Mouse (Mus musculus) embryonic facial prominence, embryonic 13.5 days (tissue): ENCODE measurements around the gene Syne2. TPM values are rescaled to one million over a fixed set of nuclear protein-coding genes. Genes with fewer than 3 reads are reported as not detected.

ENCODE experiments used
- ATAC-seq: fragments of 200-750 bp; cut with Nextera tagmentation; 2 replicates; pipeline ENCODE4 v1.8.0; 2017; ENCODE audit warnings: low read depth; ENCODE audit not compliant: insufficient number of reproducible peaks, insufficient read depth, low FRiP score, low TSS enrichment
- H3K27ac ChIP-seq: fragments of 300-500 bp; sonication (generic); 2 replicates; pipeline ENCODE4 v1.5.1; 2015; ENCODE audit warnings: moderate library complexity, mild to moderate bottlenecking, inconsistent platforms
- H3K27me3 ChIP-seq: fragments of 300-500 bp; sonication (generic); 2 replicates; pipeline ENCODE4 v1.6.1; 2015; ENCODE audit warnings: mild to moderate bottlenecking, inconsistent platforms
- H3K36me3 ChIP-seq: fragments of 300-500 bp; sonication (generic); 2 replicates; pipeline ENCODE4 v1.6.1; 2015; ENCODE audit warnings: mild to moderate bottlenecking, inconsistent platforms
- H3K4me1 ChIP-seq: fragments of 300-500 bp; sonication (generic); 2 replicates; pipeline ENCODE4 v1.6.1; 2015; ENCODE audit warnings: inconsistent platforms
- H3K4me2 ChIP-seq: fragments of 300-500 bp; sonication (generic); 2 replicates; pipeline ENCODE4 v1.6.1; 2015; ENCODE audit warnings: moderate library complexity, mild to moderate bottlenecking, inconsistent platforms
- H3K4me3 ChIP-seq: fragments of 300-500 bp; sonication (generic); 2 replicates; pipeline ENCODE4 v1.5.1; 2015; ENCODE audit warnings: mild to moderate bottlenecking, inconsistent platforms
- H3K9ac ChIP-seq: fragments of 300-500 bp; sonication (generic); 2 replicates; pipeline ENCODE4 v1.6.1; 2015; ENCODE audit warnings: mild to moderate bottlenecking, inconsistent platforms
- H3K9me3 ChIP-seq: fragments of 300-500 bp; sonication (generic); 2 replicates; pipeline ENCODE4 v1.6.1; 2016; ENCODE audit warnings: inconsistent platforms
- WGBS: fragments of 180-500 bp; shearing (Covaris S2); methylation state at CpG from one replicate; pipeline ENCODE4 v1.1.7; 2015; ENCODE audit warnings: mixed read lengths; 5-methylcytosine and 5-hydroxymethylcytosine counted together
- polyA plus RNA-seq: library from polyadenylated mRNA; unstranded; fragments of >200 nt; fragmentation: Nextera tagmentation; extraction: Ambion mirVana; gene quantifications from 2 replicates; pipeline ENCODE4 v1.2.1, GENCODE M21; 2015

The Syne2 gene
- polyA plus RNA-seq, 1 experiment from 2014 or later: 67.0 TPM

- Histone ChIP-seq H3K36me3 (no peaks in the 10 kb centered on the region), H3K4me1 (peaks cover 19% of the 10 kb centered on the region), H3K4me3 (no peak overlapping the region), H3K9ac (no peak overlapping the region), H3K9me3 (no peaks in the 10 kb centered on the region), H3K27ac (no peak overlapping the region), H3K4me2 (no peak overlapping the region), H3K27me3 (peaks cover 13% of the 10 kb centered on the region)
- ATAC-seq: no peak
- WGBS: 77% methylated on average over 6 of the region's 6 CpGs
Measured at GRCm38 (mm10) chr12:75814551-75814950, 3.4 kb upstream of the Syne2 start.

- Histone ChIP-seq H3K4me1 (peaks cover 32% of the 10 kb centered on the region), H3K36me3 (no peaks in the 10 kb centered on the region), H3K4me3 (peak overlapping the region; percentile 86), H3K4me2 (peak overlapping the region; percentile 90), H3K27me3 (peaks cover 24% of the 10 kb centered on the region), H3K27ac (no peak overlapping the region), H3K9ac (peak overlapping the region; percentile 86; the same call in 1 of the 2 replicates), H3K9me3 (no peaks in the 10 kb centered on the region)
- WGBS: 11% methylated on average over 25 of the region's 25 CpGs
- ATAC-seq: no peak
Measured at GRCm38 (mm10) chr12:75816981-75817856, 715 bp upstream of the Syne2 start.

GRCm38 (mm10) chr12:75818453-75819434 lies 810 bp downstream of the Syne2 start:
- Histone ChIP-seq H3K4me3 (peak overlapping the region; percentile 86), H3K9me3 (no peaks in the 10 kb centered on the region), H3K4me2 (peak overlapping the region; percentile 90), H3K27me3 (peaks cover 24% of the 10 kb centered on the region), H3K4me1 (peaks cover 32% of the 10 kb centered on the region), H3K9ac (peak overlapping the region; percentile 86), H3K27ac (peak overlapping the region; percentile 80), H3K36me3 (no peaks in the 10 kb centered on the region)
- ATAC-seq: peak; percentile 65
- under 1% methylated on average over 88 of the region's 93 CpGs for WGBS

GRCm38 (mm10) chr12:75819481-75819880 lies 1.5 kb downstream of the Syne2 start:
- Histone ChIP-seq H3K36me3 (no peaks in the 10 kb centered on the region), H3K9me3 (no peaks in the 10 kb centered on the region), H3K9ac (peak overlapping the region; percentile 86), H3K4me3 (peak overlapping the region; percentile 86), H3K27ac (peak overlapping the region; percentile 80; the same call in 1 of the 2 replicates), H3K27me3 (peaks cover 24% of the 10 kb centered on the region), H3K4me1 (peaks cover 32% of the 10 kb centered on the region), H3K4me2 (peak overlapping the region; percentile 90)
- WGBS: 7% methylated on average over 11 of the region's 11 CpGs
- no peak for ATAC-seq

GRCm38 (mm10) chr12:75820216-75820615 lies 2.3 kb downstream of the Syne2 start:
- H3K9me3 ChIP-seq: no peaks in the 10 kb centered on the region
- no peaks in the 10 kb centered on the region for H3K36me3 ChIP-seq
- no peak overlapping the region for H3K4me2 ChIP-seq
- H3K9ac ChIP-seq: no peak overlapping the region
- no peak overlapping the region for H3K4me3 ChIP-seq
- WGBS: 80% methylated on average over 7 of the region's 7 CpGs
- no peak for ATAC-seq
- peaks cover 21% of the 10 kb centered on the region for H3K27me3 ChIP-seq
- peaks cover 32% of the 10 kb centered on the region for H3K4me1 ChIP-seq
- H3K27ac ChIP-seq: no peak overlapping the region

- no peak overlapping the region for H3K27ac ChIP-seq
- H3K9me3 ChIP-seq: no peaks in the 10 kb centered on the region
- H3K27me3 ChIP-seq: peaks cover 18% of the 10 kb centered on the region
- H3K4me2 ChIP-seq: no peak overlapping the region
- H3K4me3 ChIP-seq: no peak overlapping the region
- ATAC-seq: no peak
- H3K9ac ChIP-seq: no peak overlapping the region
- H3K36me3 ChIP-seq: no peaks in the 10 kb centered on the region
- 35% methylated on average over 6 of the region's 6 CpGs for WGBS
- H3K4me1 ChIP-seq: peaks cover 39% of the 10 kb centered on the region
Measured at GRCm38 (mm10) chr12:75822122-75822521, 4.2 kb downstream of the Syne2 start.

GRCm38 (mm10) chr12:75823475-75823874 lies 5.5 kb downstream of the Syne2 start:
- Histone ChIP-seq H3K27me3 (peaks cover 20% of the 10 kb centered on the region), H3K4me1 (peaks cover 42% of the 10 kb centered on the region), H3K4me2 (no peak overlapping the region), H3K9ac (no peak overlapping the region), H3K9me3 (no peaks in the 10 kb centered on the region), H3K36me3 (no peaks in the 10 kb centered on the region), H3K27ac (no peak overlapping the region), H3K4me3 (no peak overlapping the region)
- no peak for ATAC-seq
- 93% methylated on average over 6 of the region's 6 CpGs for WGBS

GRCm38 (mm10) chr12:75825458-75825857 lies 7.5 kb downstream of the Syne2 start:
- Histone ChIP-seq H3K4me3 (no peak overlapping the region), H3K4me2 (no peak overlapping the region), H3K9me3 (no peaks in the 10 kb centered on the region), H3K9ac (no peak overlapping the region), H3K27me3 (peaks cover 16% of the 10 kb centered on the region), H3K4me1 (peaks cover 39% of the 10 kb centered on the region), H3K36me3 (no peaks in the 10 kb centered on the region), H3K27ac (no peak overlapping the region)
- 89% methylated on average over 7 of the region's 7 CpGs for WGBS
- no peak for ATAC-seq

- 40% methylated on average over 10 of the region's 10 CpGs for WGBS
- peaks cover 34% of the 10 kb centered on the region for H3K4me1 ChIP-seq
- H3K27me3 ChIP-seq: peaks cover 8% of the 10 kb centered on the region
- no peaks in the 10 kb centered on the region for H3K36me3 ChIP-seq
- no peaks in the 10 kb centered on the region for H3K9me3 ChIP-seq
- no peak overlapping the region for H3K4me3 ChIP-seq
- 0 out of 2 replicates have a peak overlapping the region, but pooled peaks have one; percentile 7 for H3K4me2 ChIP-seq
- ATAC-seq: no peak
- H3K27ac ChIP-seq: no peak overlapping the region; the same call in 1 of the 2 replicates
- H3K9ac ChIP-seq: no peak overlapping the region
Measured at GRCm38 (mm10) chr12:75826699-75827353, 8.9 kb downstream of the Syne2 start.

GRCm38 (mm10) chr12:75827751-75828150 lies 9.8 kb downstream of the Syne2 start:
- Histone ChIP-seq H3K4me1 (peaks cover 30% of the 10 kb centered on the region), H3K4me3 (no peak overlapping the region)
- no peak for ATAC-seq

GRCm38 (mm10) chr12:75829616-75830015 lies 11.7 kb downstream of the Syne2 start:
- Histone ChIP-seq H3K4me2 (no peak overlapping the region), H3K36me3 (no peaks in the 10 kb centered on the region), H3K9me3 (no peaks in the 10 kb centered on the region), H3K9ac (no peak overlapping the region), H3K4me1 (peaks cover 46% of the 10 kb centered on the region), H3K27me3 (peaks cover 8% of the 10 kb centered on the region), H3K27ac (no peak overlapping the region), H3K4me3 (no peak overlapping the region)
- 58% methylated on average over 5 of the region's 5 CpGs for WGBS
- ATAC-seq: no peak

More at GRCm38 (mm10) chr12:75827751-75828150, 9.8 kb downstream of the Syne2 start:
- Histone ChIP-seq H3K27me3 (peaks cover 8% of the 10 kb centered on the region), H3K9ac (no peak overlapping the region), H3K36me3 (no peaks in the 10 kb centered on the region), H3K27ac (no peak overlapping the region), H3K9me3 (no peaks in the 10 kb centered on the region), H3K4me2 (no peak overlapping the region)
- 73% methylated on average over 15 of the region's 15 CpGs for WGBS
